Mouse (Mus musculus): ENCODE measurements around the gene Ppp2r3c.

DNA sequence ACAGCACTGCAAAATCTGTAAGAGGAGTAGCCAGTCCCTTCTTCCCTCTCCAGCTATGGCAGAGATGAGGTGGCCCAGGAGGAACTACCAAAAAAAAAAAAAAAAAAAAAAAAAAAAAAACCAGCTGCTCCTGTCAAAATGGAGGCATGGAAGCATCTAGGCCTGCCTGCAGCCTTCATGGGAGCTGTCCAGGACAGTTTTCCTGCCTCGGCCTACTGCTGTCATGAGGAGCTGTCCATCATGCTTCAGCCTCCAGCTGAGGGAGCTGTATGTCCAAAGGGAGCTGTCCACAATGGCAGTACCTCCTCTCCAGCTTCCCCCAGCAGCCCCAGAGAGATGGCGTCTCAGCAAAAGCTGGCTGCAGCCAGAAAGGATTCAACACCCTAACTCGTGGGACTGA, 30.6 kb downstream of the Ppp2r3c start:
- TF ChIP-seq CTCF (IDR thresholded peaks at IDR 0.05; ENCODE audit: borderline replicate concordance, extremely low read depth, insufficient read depth, insufficient read length) = no peak
- no peak for TF ChIP-seq POLR2A (IDR thresholded peaks at IDR 0.05; ENCODE audit: borderline replicate concordance, extremely low read depth, insufficient read depth, insufficient read length, poor library complexity, severe bottlenecking)
